ENCODE assay signal across 10 mouse cellular contexts in genomic region chr7:80199851-80200587, GRCm38 (mm10). TPM values are rescaled to one million over a fixed set of nuclear protein-coding genes. Genes with fewer than 3 reads are reported as not detected.
DNase-seq lines count a peak whose midpoint lies in the region; ATAC-seq and TF ChIP-seq lines count a peak whose summit lies in the region.
"Had no signal": no experiment of that assay in that cellular context is flagged by ENCODE, and none has a peak within 500 bp of the region (broad histone marks: within the 10 kb centered on the region; RNA-seq: fewer than 3 reads in every experiment).

No protein-coding gene starts in this region.

- no peak overlapping the region for H3K27ac ChIP-seq in kidney, embryonic 15.5 days
- H3K27ac ChIP-seq in embryonic facial prominence, embryonic 11.5 days (replicated peaks; ENCODE audit: low read depth, low read length) = no peak overlapping the region
- no peak overlapping the region for H3K27ac ChIP-seq in intestine, embryonic 15.5 days
- no peak overlapping the region for H3K27ac ChIP-seq in heart, adult 2 months

- peak overlapping the region; percentile 64 for H3K4me3 ChIP-seq in kidney, embryonic 15.5 days (replicated peaks)
- peak overlapping the region; percentile 66; the same call in 1 of the 2 replicates for H3K4me3 ChIP-seq in embryonic facial prominence, embryonic 11.5 days (ENCODE audit: low read depth, low read length)
- H3K4me3 ChIP-seq in intestine, embryonic 15.5 days (replicated peaks) = peak overlapping the region; percentile 66
- H3K4me3 ChIP-seq in myocyte = peak overlapping the region; percentile 55
- no peak overlapping the region for H3K4me3 ChIP-seq in heart, adult 2 months

- 46% methylated on average over 11 of the region's 11 CpGs for WGBS in kidney, embryonic 15.5 days
- WGBS in embryonic facial prominence, embryonic 11.5 days = 62% methylated on average over 11 of the region's 11 CpGs
- WGBS in intestine, embryonic 15.5 days = 72% methylated on average over 11 of the region's 11 CpGs
- WGBS in heart, adult 2 months = 90% methylated on average over 11 of the region's 11 CpGs

- H3K79me2 ChIP-seq in myocyte (ENCODE audit: control insufficient read depth, insufficient read depth) = peaks cover 65% of the 10 kb centered on the region
- no peaks in the 10 kb centered on the region for H3K79me2 ChIP-seq in heart, adult 2 months (replicated peaks; ENCODE audit: control insufficient read depth, insufficient read depth, low read length)

- intact Hi-C loops in heart, adult 2 months (cut with DNase I) = loop anchor here (2.0 kb wide), 1 partner anchor 15 kb away; no protein-coding TSS in a partner anchor

- H3K4me2 ChIP-seq in kidney, embryonic 15.5 days = peak overlapping the region; percentile 78
- H3K4me2 ChIP-seq in embryonic facial prominence, embryonic 11.5 days (ENCODE audit: low read depth, low read length) = no peak overlapping the region; the same call in 1 of the 2 replicates
- peak overlapping the region; percentile 81 for H3K4me2 ChIP-seq in intestine, embryonic 15.5 days (replicated peaks)
- H3K4me2 ChIP-seq in myocyte (ENCODE audit: low read depth) = peak overlapping the region; percentile 79

- H3K36me3 ChIP-seq in kidney, embryonic 15.5 days = peaks cover 7% of the 10 kb centered on the region; the same call in 1 of the 2 replicates
- H3K36me3 ChIP-seq in embryonic facial prominence, embryonic 11.5 days (replicated peaks; ENCODE audit: control insufficient read depth, insufficient read depth, low read depth, low read length) = no peaks in the 10 kb centered on the region
- H3K36me3 ChIP-seq in intestine, embryonic 15.5 days = no peaks in the 10 kb centered on the region
- H3K36me3 ChIP-seq in myocyte (ENCODE audit: control insufficient read depth, insufficient read depth) = no peaks in the 10 kb centered on the region
- H3K36me3 ChIP-seq in heart, adult 2 months (ENCODE audit: control insufficient read depth, insufficient read depth, low read length) = no peaks in the 10 kb centered on the region

- H3K9me3 ChIP-seq in kidney, embryonic 15.5 days (replicated peaks) = no peaks in the 10 kb centered on the region
- no peaks in the 10 kb centered on the region for H3K9me3 ChIP-seq in embryonic facial prominence, embryonic 11.5 days (replicated peaks; ENCODE audit: control insufficient read depth, low read length)
- H3K9me3 ChIP-seq in intestine, embryonic 15.5 days = no peaks in the 10 kb centered on the region

- no peak for TF ChIP-seq POLR2A in myocyte (IDR thresholded peaks at IDR 0.05; ENCODE audit: insufficient read length, low read depth)
- no peak for TF ChIP-seq POLR2A in heart, adult 2 months (IDR thresholded peaks at IDR 0.05; ENCODE audit: insufficient read depth, low read depth, low read length)

- ATAC-seq in kidney, embryonic 15.5 days (replicated peaks; ENCODE audit: low FRiP score) = no peak
- no peak for ATAC-seq in embryonic facial prominence, embryonic 11.5 days (replicated peaks; ENCODE audit: insufficient number of reproducible peaks, low FRiP score, low TSS enrichment, low read depth)
- ATAC-seq in intestine, embryonic 15.5 days = no peak

- TF ChIP-seq EP300 in heart, adult 2 months (IDR thresholded peaks at IDR 0.05; ENCODE audit: insufficient read depth, low read depth, low read length) = no peak

- no peak for DNase-seq in kidney, postnatal 25 days
- no peak for DNase-seq in embryonic facial prominence, embryonic 11.5 days (ENCODE audit: low spot score)
- no peak for DNase-seq in urinary bladder, adult 2 months (ENCODE audit: low spot score)
- DNase-seq in right cerebral cortex, postnatal 14 days = no peak
- no peak for DNase-seq in heart, adult 2 months
- DNase-seq: layer of hippocampus, postnatal 36 days; right cerebral cortex, postnatal 25 days had no signal

- no peak overlapping the region for H3ac ChIP-seq in myocyte (ENCODE audit: control insufficient read depth, insufficient read length)

- no peak overlapping the region for H3K9ac ChIP-seq in kidney, embryonic 15.5 days
- H3K9ac ChIP-seq in embryonic facial prominence, embryonic 11.5 days (replicated peaks; ENCODE audit: low read length) = no peak overlapping the region
- no peak overlapping the region for H3K9ac ChIP-seq in intestine, embryonic 15.5 days
- no peak overlapping the region for H3K9ac ChIP-seq in heart, adult 2 months (ENCODE audit: low read depth, low read length)

- H3K4me1 ChIP-seq in kidney, embryonic 15.5 days = peaks cover 64% of the 10 kb centered on the region
- H3K4me1 ChIP-seq in embryonic facial prominence, embryonic 11.5 days (ENCODE audit: control insufficient read depth, insufficient read depth, low read length) = no peaks in the 10 kb centered on the region
- peaks cover 28% of the 10 kb centered on the region for H3K4me1 ChIP-seq in intestine, embryonic 15.5 days (replicated peaks)
- H3K4me1 ChIP-seq in heart, adult 2 months (ENCODE audit: control insufficient read depth, insufficient read depth, low read length) = peaks cover 9% of the 10 kb centered on the region; the same call in 1 of the 2 replicates

- H3K27me3 ChIP-seq in kidney, embryonic 15.5 days = no peaks in the 10 kb centered on the region
- no peaks in the 10 kb centered on the region for H3K27me3 ChIP-seq in embryonic facial prominence, embryonic 11.5 days (ENCODE audit: control insufficient read depth, insufficient read depth, low read length)
- H3K27me3 ChIP-seq in intestine, embryonic 15.5 days (replicated peaks) = no peaks in the 10 kb centered on the region
- no peaks in the 10 kb centered on the region for H3K27me3 ChIP-seq in myocyte (ENCODE audit: control insufficient read depth, insufficient read depth, insufficient read length)
- no peaks in the 10 kb centered on the region for H3K27me3 ChIP-seq in heart, adult 2 months (ENCODE audit: control insufficient read depth, insufficient read depth, low read length)

- no peak for TF ChIP-seq CTCF in heart, adult 2 months (IDR thresholded peaks at IDR 0.05)

TF ChIP-seq in myocyte, 11 proteins besides CTCF, POLR2A, EP300 and RAD21:
- no peak for TF ChIP-seq REST (IDR thresholded peaks at IDR 0.05; ENCODE audit: insufficient read depth, insufficient read length)
- no peak for TF ChIP-seq MYOG (IDR thresholded peaks at IDR 0.05; ENCODE audit: control insufficient read depth in 1 of 3, insufficient read depth in 1 of 3, insufficient read length in 2 of 3, low read depth in 2 of 3)
- TF ChIP-seq SRF (IDR thresholded peaks at IDR 0.05; ENCODE audit: control insufficient read depth, insufficient read length, low read depth) = no peak
- no peak for TF ChIP-seq MYOD1 (IDR thresholded peaks at IDR 0.05; ENCODE audit: control insufficient read depth in 1 of 3, insufficient read length in 2 of 3, low read depth in 2 of 3)
- TF ChIP-seq CEBPB (IDR thresholded peaks at IDR 0.05; ENCODE audit: insufficient read depth, poor library complexity, severe bottlenecking) = no peak
- no peak for TF ChIP-seq TCF12 (IDR thresholded peaks at IDR 0.05; ENCODE audit: insufficient read depth, poor library complexity, severe bottlenecking)
- no peak for TF ChIP-seq POLR2AphosphoS2 (IDR thresholded peaks at IDR 0.05; ENCODE audit: insufficient read length, low read depth)
- no peak for TF ChIP-seq MAX (IDR thresholded peaks at IDR 0.05; ENCODE audit: low read depth)
- no peak for TF ChIP-seq USF1 (IDR thresholded peaks at IDR 0.05; ENCODE audit: low read depth)
- TF ChIP-seq E2F4 (IDR thresholded peaks at IDR 0.05; ENCODE audit: insufficient read depth) = no peak

RNA-seq across cellular contexts. Expression of gene Sema4b, which starts 13.4 kb away (rescaled TPM):
- polyA plus RNA-seq in kidney, embryonic 15.5 days (2015; fragmentation: Nextera tagmentation; extraction: Ambion mirVana) = 17.1 and 21.9 TPM in 2 replicates
- 6.9 and 7.7 TPM in 2 replicates for polyA plus RNA-seq in embryonic facial prominence, embryonic 11.5 days (2014; fragmentation: Nextera tagmentation; extraction: Ambion mirVana)
- 16.8 and 16.9 TPM in 2 replicates for polyA plus RNA-seq in intestine, embryonic 15.5 days (2015; fragmentation: Nextera tagmentation; extraction: Ambion mirVana)
- 11.4 TPM for polyA plus RNA-seq in myocyte (2012; fragmentation: generic; extraction: Trizol)
- polyA plus RNA-seq in urinary bladder, adult 2 months (2012; rRNA removed) = 15.8 and 27.2 TPM in 2 replicates
- 10 to 100 TPM; 10.5 to 11.4 TPM for total RNA-seq in heart, adult 2 months (2021)
- polyA plus RNA-seq in heart, adult 2 months (2012; rRNA removed) = 10.5 and 12.3 TPM in 2 replicates

RNA-seq across cellular contexts. Expression of gene Cib1, which starts 32.6 kb away (rescaled TPM):
- 108 and 122 TPM in 2 replicates for polyA plus RNA-seq in kidney, embryonic 15.5 days (2015; fragmentation: Nextera tagmentation; extraction: Ambion mirVana)
- 53.7 and 59.5 TPM in 2 replicates for polyA plus RNA-seq in embryonic facial prominence, embryonic 11.5 days (2014; fragmentation: Nextera tagmentation; extraction: Ambion mirVana)
- polyA plus RNA-seq in intestine, embryonic 15.5 days (2015; fragmentation: Nextera tagmentation; extraction: Ambion mirVana) = 199 and 237 TPM in 2 replicates
- polyA plus RNA-seq in myocyte (2012; fragmentation: generic; extraction: Trizol) = 98.7 TPM
- 66.1 and 85.6 TPM in 2 replicates for polyA plus RNA-seq in urinary bladder, adult 2 months (2012; rRNA removed)
- total RNA-seq in heart, adult 2 months (2021) = 10 to 100 TPM; 14.1 to 16.1 TPM
- polyA plus RNA-seq in heart, adult 2 months (2012; rRNA removed) = 35.1 and 38.4 TPM in 2 replicates

RNA-seq across cellular contexts. Expression of gene Gdpgp1, which starts 32.6 kb away (rescaled TPM):
- 3.5 and 3.9 TPM in 2 replicates for polyA plus RNA-seq in kidney, embryonic 15.5 days (2015; fragmentation: Nextera tagmentation; extraction: Ambion mirVana)
- polyA plus RNA-seq in embryonic facial prominence, embryonic 11.5 days (2014; fragmentation: Nextera tagmentation; extraction: Ambion mirVana) = 2.2 and 3.9 TPM in 2 replicates
- 6.5 and 6.6 TPM in 2 replicates for polyA plus RNA-seq in intestine, embryonic 15.5 days (2015; fragmentation: Nextera tagmentation; extraction: Ambion mirVana)
- polyA plus RNA-seq in myocyte (2012; fragmentation: generic; extraction: Trizol) = 0.91 TPM
- 2.2 and 2.6 TPM in 2 replicates for polyA plus RNA-seq in urinary bladder, adult 2 months (2012; rRNA removed)
- total RNA-seq in heart, adult 2 months (2021) = 1 to 10 TPM; 1.5 to 2.2 TPM
- polyA plus RNA-seq in heart, adult 2 months (2012; rRNA removed) = 1.4 and 1.5 TPM in 2 replicates

RNA-seq across cellular contexts. Expression of gene Ttll13, which starts 46.2 kb away (rescaled TPM):
- 1.2 and 2.1 TPM in 2 replicates for polyA plus RNA-seq in kidney, embryonic 15.5 days (2015; fragmentation: Nextera tagmentation; extraction: Ambion mirVana)
- polyA plus RNA-seq in embryonic facial prominence, embryonic 11.5 days (2014; fragmentation: Nextera tagmentation; extraction: Ambion mirVana) = 0.13 and 0.35 TPM in 2 replicates
- polyA plus RNA-seq in intestine, embryonic 15.5 days (2015; fragmentation: Nextera tagmentation; extraction: Ambion mirVana) = 0.96 and 1.3 TPM in 2 replicates
- polyA plus RNA-seq in myocyte (2012; fragmentation: generic; extraction: Trizol) = 0.24 TPM
- polyA plus RNA-seq in urinary bladder, adult 2 months (2012; rRNA removed) = 1.2 and 1.7 TPM in 2 replicates
- under 1 TPM; 0.23 to 0.39 TPM for total RNA-seq in heart, adult 2 months (2021)
- polyA plus RNA-seq in heart, adult 2 months (2012; rRNA removed) = 0.20 and 0.23 TPM in 2 replicates
